Mouse (Mus musculus): ENCODE results near the gene Ubxn10. TPM values are rescaled to one million over a fixed set of nuclear protein-coding genes. Genes with fewer than 3 reads are reported as not detected.
A peak's percentile ranks its signal among the peaks of the same experiment; 100 is the strongest.

Gene Ubxn10
- polyA plus RNA-seq, 1 experiment from 2014 or later: 1.6 TPM

DNA sequence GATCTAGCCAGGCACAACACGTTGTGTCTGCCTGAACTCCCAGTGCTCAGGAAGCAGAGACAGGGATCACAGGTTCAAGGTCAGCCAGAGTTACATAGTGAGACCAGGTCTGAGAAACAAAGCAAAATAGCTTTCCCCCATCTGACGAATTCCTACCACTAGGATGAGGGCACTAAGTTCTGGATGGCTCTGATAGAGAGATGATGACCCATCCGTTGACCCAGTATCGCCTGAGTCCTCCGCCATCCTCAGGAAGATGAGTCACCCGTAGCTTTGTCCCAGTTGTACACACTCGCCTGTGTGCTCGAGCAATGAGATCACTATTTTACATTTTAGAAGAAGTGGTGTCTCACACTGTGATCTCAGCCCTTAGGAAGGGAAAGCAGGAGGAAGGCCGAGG is 25.3 kb upstream of the Ubxn10 start:
- H3K27ac ChIP-seq (ENCODE audit: low read depth, low read length): no peak overlapping the region
- no peaks in the 10 kb centered on the region for H3K36me3 ChIP-seq (ENCODE audit: control insufficient read depth, insufficient read depth, low read length)
- DNase-seq (ENCODE audit: low spot score) (no peak), ATAC-seq (replicated peaks; ENCODE audit: low FRiP score) (no peak)
- H3K27me3 ChIP-seq (ENCODE audit: control insufficient read depth, insufficient read depth, low read length): no peaks in the 10 kb centered on the region
- 76% methylated on average over 9 of the region's 9 CpGs for WGBS
- H3K4me1 ChIP-seq (replicated peaks; ENCODE audit: control insufficient read depth, insufficient read depth, low read length): no peaks in the 10 kb centered on the region
- H3K4me3 ChIP-seq (ENCODE audit: low read depth, low read length): no peak overlapping the region
- no peak overlapping the region for H3K9ac ChIP-seq (ENCODE audit: low read length)
- no peak overlapping the region for H3K4me2 ChIP-seq (ENCODE audit: low read depth, low read length, severe bottlenecking)
- H3K9me3 ChIP-seq (ENCODE audit: control insufficient read depth, low read length): no peaks in the 10 kb centered on the region

DNA sequence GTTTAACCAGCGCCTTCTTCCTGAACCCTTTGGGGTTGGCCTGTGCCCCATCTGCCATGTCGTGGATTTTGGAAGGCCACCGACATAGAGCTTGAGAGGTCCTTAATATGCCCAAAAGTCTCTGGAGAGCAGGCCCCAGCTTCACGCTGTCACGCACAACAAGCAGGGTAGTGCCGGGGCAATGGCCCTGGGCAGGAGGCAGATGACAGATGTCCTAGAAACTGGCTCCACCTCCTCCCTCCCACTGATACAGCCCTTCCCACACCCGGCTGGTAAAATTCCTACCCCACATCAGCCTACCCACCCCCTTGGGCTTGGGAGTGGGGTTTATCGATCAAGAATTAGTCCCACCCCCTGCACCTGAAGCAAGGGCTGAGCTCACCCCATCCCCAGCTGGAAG is 20.4 kb upstream of the Ubxn10 start, which contains the start of gene Pla2g2f:
Pla2g2f (minus strand) TSS at position 211 of the 400 bp plus-strand sequence.
- Histone ChIP-seq H3K9me3 (ENCODE audit: control insufficient read depth, low read length) (no peaks in the 10 kb centered on the region), H3K9ac (ENCODE audit: low read length) (no peak within 1 kb of the TSS), H3K4me2 (ENCODE audit: low read depth, low read length, severe bottlenecking) (no peak within 1 kb of the TSS), H3K4me1 (replicated peaks; ENCODE audit: control insufficient read depth, insufficient read depth, low read length) (no peaks in the 10 kb centered on the region), H3K27ac (ENCODE audit: low read depth, low read length) (no peak within 1 kb of the TSS), H3K36me3 (ENCODE audit: control insufficient read depth, insufficient read depth, low read length) (no peaks in the 10 kb centered on the region), H3K27me3 (ENCODE audit: control insufficient read depth, insufficient read depth, low read length) (no peaks in the 10 kb centered on the region), H3K4me3 (ENCODE audit: low read depth, low read length) (no peak within 1 kb of the TSS)
- no peak for ATAC-seq (replicated peaks; ENCODE audit: low FRiP score)
- WGBS: 75% methylated on average over 8 of the region's 8 CpGs
- DNase-seq (ENCODE audit: low spot score): no peak

DNA sequence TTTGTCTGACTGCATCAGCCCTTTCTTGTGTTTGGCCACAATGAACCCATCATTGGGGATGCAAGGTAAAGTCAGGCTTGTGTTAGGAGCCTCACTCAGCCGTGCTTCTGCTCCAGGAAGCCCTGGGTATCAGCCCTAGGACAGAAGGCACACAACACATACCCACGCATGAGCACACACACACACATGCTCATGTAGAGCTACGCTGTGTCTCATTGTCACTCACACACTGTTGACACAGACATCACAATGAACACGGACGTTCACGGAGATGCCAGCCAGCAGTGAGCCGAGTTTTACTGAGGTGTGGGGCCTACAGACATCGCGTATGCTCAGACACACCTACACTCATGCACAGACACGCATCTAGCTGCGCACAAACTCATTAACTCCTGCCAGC is 19.0 kb upstream of the Ubxn10 start:
- 85% methylated on average over 11 of the region's 11 CpGs for WGBS
- no peak for DNase-seq (ENCODE audit: low spot score)

DNA sequence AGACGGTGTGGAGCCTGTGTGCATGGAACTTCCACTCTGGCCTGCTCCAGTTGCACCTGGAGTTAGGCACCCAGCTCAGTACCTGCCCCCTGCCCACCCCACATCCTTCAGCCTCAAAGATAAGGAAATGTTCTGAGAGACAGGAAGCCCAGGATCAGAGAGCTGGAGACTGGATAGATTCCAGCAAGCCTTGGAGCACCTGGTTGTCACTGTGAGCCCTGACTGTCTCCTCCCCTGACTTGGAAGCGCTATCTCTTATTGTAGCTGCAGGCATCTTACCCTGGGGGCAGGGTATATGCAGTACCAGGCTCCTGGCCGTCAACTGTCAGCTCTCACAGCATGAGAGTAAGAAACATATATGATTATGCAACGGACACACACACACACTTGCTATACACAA is 18.5 kb upstream of the Ubxn10 start:
- DNase-seq (ENCODE audit: low spot score): no peak
- Histone ChIP-seq H3K27ac (ENCODE audit: low read depth, low read length) (no peak overlapping the region), H3K4me2 (ENCODE audit: low read depth, low read length, severe bottlenecking) (no peak overlapping the region)

More for the DNA sequence above, 19.0 kb upstream of the Ubxn10 start:
- no peak for ATAC-seq (replicated peaks; ENCODE audit: low FRiP score)
- Histone ChIP-seq H3K4me3 (ENCODE audit: low read depth, low read length) (no peak overlapping the region), H3K4me2 (ENCODE audit: low read depth, low read length, severe bottlenecking) (no peak overlapping the region), H3K27ac (ENCODE audit: low read depth, low read length) (no peak overlapping the region), H3K9ac (ENCODE audit: low read length) (no peak overlapping the region), H3K36me3 (ENCODE audit: control insufficient read depth, insufficient read depth, low read length) (no peaks in the 10 kb centered on the region), H3K4me1 (replicated peaks; ENCODE audit: control insufficient read depth, insufficient read depth, low read length) (no peaks in the 10 kb centered on the region), H3K27me3 (ENCODE audit: control insufficient read depth, insufficient read depth, low read length) (no peaks in the 10 kb centered on the region), H3K9me3 (ENCODE audit: control insufficient read depth, low read length) (no peaks in the 10 kb centered on the region)

GRCm38 (mm10) chr4:138754432-138754831 is 17.5 kb upstream of the Ubxn10 start:
- Histone ChIP-seq H3K27me3 (ENCODE audit: control insufficient read depth, insufficient read depth, low read length) (no peaks in the 10 kb centered on the region), H3K4me1 (replicated peaks; ENCODE audit: control insufficient read depth, insufficient read depth, low read length) (no peaks in the 10 kb centered on the region), H3K36me3 (ENCODE audit: control insufficient read depth, insufficient read depth, low read length) (no peaks in the 10 kb centered on the region), H3K9me3 (ENCODE audit: control insufficient read depth, low read length) (no peaks in the 10 kb centered on the region), H3K4me3 (ENCODE audit: low read depth, low read length) (no peak overlapping the region), H3K27ac (ENCODE audit: low read depth, low read length) (no peak overlapping the region), H3K4me2 (ENCODE audit: low read depth, low read length, severe bottlenecking) (no peak overlapping the region), H3K9ac (ENCODE audit: low read length) (no peak overlapping the region)
- no peak for ATAC-seq (replicated peaks; ENCODE audit: low FRiP score)
- no peak for DNase-seq (ENCODE audit: low spot score)
- 88% methylated on average over 9 of the region's 9 CpGs for WGBS

More for the DNA sequence above, 18.5 kb upstream of the Ubxn10 start:
- Histone ChIP-seq H3K36me3 (ENCODE audit: control insufficient read depth, insufficient read depth, low read length) (no peaks in the 10 kb centered on the region), H3K9me3 (ENCODE audit: control insufficient read depth, low read length) (no peaks in the 10 kb centered on the region), H3K4me3 (ENCODE audit: low read depth, low read length) (no peak overlapping the region), H3K27me3 (ENCODE audit: control insufficient read depth, insufficient read depth, low read length) (no peaks in the 10 kb centered on the region), H3K9ac (ENCODE audit: low read length) (no peak overlapping the region), H3K4me1 (replicated peaks; ENCODE audit: control insufficient read depth, insufficient read depth, low read length) (no peaks in the 10 kb centered on the region)
- no peak for ATAC-seq (replicated peaks; ENCODE audit: low FRiP score)
- 70% methylated on average over 4 of the region's 4 CpGs for WGBS

GRCm38 (mm10) chr4:138753608-138754007 is 16.6 kb upstream of the Ubxn10 start:
- ATAC-seq (replicated peaks; ENCODE audit: low FRiP score): no peak
- Histone ChIP-seq H3K4me2 (ENCODE audit: low read depth, low read length, severe bottlenecking) (no peak overlapping the region), H3K36me3 (ENCODE audit: control insufficient read depth, insufficient read depth, low read length) (no peaks in the 10 kb centered on the region), H3K4me3 (ENCODE audit: low read depth, low read length) (no peak overlapping the region), H3K27ac (ENCODE audit: low read depth, low read length) (no peak overlapping the region), H3K27me3 (ENCODE audit: control insufficient read depth, insufficient read depth, low read length) (no peaks in the 10 kb centered on the region), H3K9ac (ENCODE audit: low read length) (no peak overlapping the region), H3K4me1 (replicated peaks; ENCODE audit: control insufficient read depth, insufficient read depth, low read length) (no peaks in the 10 kb centered on the region), H3K9me3 (ENCODE audit: control insufficient read depth, low read length) (no peaks in the 10 kb centered on the region)
- DNase-seq (ENCODE audit: low spot score): no peak
- WGBS: 80% methylated on average over 3 of the region's 3 CpGs

GRCm38 (mm10) chr4:138752603-138753002 is 15.6 kb upstream of the Ubxn10 start:
- Histone ChIP-seq H3K4me2 (ENCODE audit: low read depth, low read length, severe bottlenecking) (no peak overlapping the region), H3K9ac (ENCODE audit: low read length) (no peak overlapping the region), H3K4me1 (replicated peaks; ENCODE audit: control insufficient read depth, insufficient read depth, low read length) (no peaks in the 10 kb centered on the region), H3K36me3 (ENCODE audit: control insufficient read depth, insufficient read depth, low read length) (no peaks in the 10 kb centered on the region), H3K4me3 (ENCODE audit: low read depth, low read length) (no peak overlapping the region), H3K9me3 (ENCODE audit: control insufficient read depth, low read length) (no peaks in the 10 kb centered on the region), H3K27me3 (ENCODE audit: control insufficient read depth, insufficient read depth, low read length) (no peaks in the 10 kb centered on the region), H3K27ac (ENCODE audit: low read depth, low read length) (no peak overlapping the region)
- 86% methylated on average over 6 of the region's 6 CpGs for WGBS
- DNase-seq (ENCODE audit: low spot score) (no peak), ATAC-seq (replicated peaks; ENCODE audit: low FRiP score) (no peak)

DNA sequence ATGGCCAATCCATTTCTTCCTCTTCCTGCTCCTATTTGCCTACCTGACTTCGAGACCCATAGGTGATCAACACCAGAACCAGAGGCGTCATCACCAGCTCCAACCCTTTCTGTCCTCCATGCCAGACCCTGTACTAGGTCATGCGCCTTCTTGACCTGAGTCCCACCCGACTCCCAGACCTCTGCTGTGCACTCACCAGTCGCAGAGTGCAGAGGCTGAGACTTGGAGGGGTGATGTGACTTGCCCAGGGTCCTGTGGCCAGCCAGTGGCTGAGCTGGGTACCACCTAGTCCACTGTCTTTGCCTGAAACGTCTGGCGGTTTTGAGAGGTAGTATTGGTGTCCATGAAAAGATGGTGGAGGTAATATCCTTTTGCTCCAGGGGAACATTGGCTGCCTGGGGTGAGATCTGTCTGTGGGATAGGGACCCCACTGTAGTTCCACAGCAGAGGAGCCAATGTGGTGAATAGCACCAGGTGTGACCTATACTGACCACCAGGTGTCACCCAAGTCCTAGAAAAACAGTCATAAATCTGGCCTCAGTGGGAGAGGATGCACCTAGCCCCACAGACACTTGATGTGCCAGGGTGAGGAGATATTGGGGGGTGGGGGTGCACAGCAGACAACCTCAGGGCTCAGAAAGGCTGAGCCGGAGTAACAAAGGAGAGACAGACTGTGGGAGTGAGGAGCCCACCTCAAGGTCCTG is 11.6 kb upstream of the Ubxn10 start:
- Histone ChIP-seq H3K27me3 (ENCODE audit: control insufficient read depth, insufficient read depth, low read length) (no peaks in the 10 kb centered on the region), H3K4me1 (replicated peaks; ENCODE audit: control insufficient read depth, insufficient read depth, low read length) (no peaks in the 10 kb centered on the region), H3K4me2 (ENCODE audit: low read depth, low read length, severe bottlenecking) (no peak overlapping the region), H3K27ac (ENCODE audit: low read depth, low read length) (no peak overlapping the region), H3K36me3 (ENCODE audit: control insufficient read depth, insufficient read depth, low read length) (no peaks in the 10 kb centered on the region), H3K9me3 (ENCODE audit: control insufficient read depth, low read length) (no peaks in the 10 kb centered on the region), H3K4me3 (ENCODE audit: low read depth, low read length) (no peak overlapping the region), H3K9ac (ENCODE audit: low read length) (no peak overlapping the region)
- no peak for DNase-seq (ENCODE audit: low spot score)
- ATAC-seq (replicated peaks; ENCODE audit: low FRiP score): 0 out of 2 replicates have a peak, but pooled peaks have one; percentile 36
- WGBS: 51% methylated on average over 8 of the region's 8 CpGs

DNA sequence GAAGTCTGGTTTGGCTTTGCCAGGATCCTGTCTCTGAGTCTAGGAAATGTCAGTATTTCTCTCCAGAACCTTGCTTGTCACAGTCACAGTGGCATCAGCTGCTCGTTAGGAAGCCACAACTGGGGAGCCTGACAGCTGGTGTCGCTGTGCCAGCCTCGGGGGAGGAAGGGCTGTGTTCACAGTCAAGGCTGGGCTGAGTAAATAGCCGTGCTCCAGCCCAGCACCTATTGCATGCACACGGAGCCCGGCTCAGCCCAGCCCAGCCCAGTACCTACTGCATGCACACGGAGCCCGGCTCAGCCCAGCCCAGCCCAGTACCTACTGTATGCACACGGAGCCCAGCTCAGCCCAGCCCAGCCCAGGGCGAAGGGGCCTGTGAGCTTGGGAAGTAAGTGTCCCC is 10.9 kb upstream of the Ubxn10 start:
- no peaks in the 10 kb centered on the region for H3K9me3 ChIP-seq (ENCODE audit: control insufficient read depth, low read length)
- H3K36me3 ChIP-seq (ENCODE audit: control insufficient read depth, insufficient read depth, low read length): no peaks in the 10 kb centered on the region
- peak; percentile 56 for DNase-seq (ENCODE audit: low spot score)
- no peak; the same call in 1 of the 2 replicates for ATAC-seq (replicated peaks; ENCODE audit: low FRiP score)
- 77% methylated on average over 10 of the region's 10 CpGs for WGBS
- no peak overlapping the region for H3K4me2 ChIP-seq (ENCODE audit: low read depth, low read length, severe bottlenecking)
- no peaks in the 10 kb centered on the region for H3K27me3 ChIP-seq (ENCODE audit: control insufficient read depth, insufficient read depth, low read length)
- no peaks in the 10 kb centered on the region for H3K4me1 ChIP-seq (replicated peaks; ENCODE audit: control insufficient read depth, insufficient read depth, low read length)
- no peak overlapping the region for H3K4me3 ChIP-seq (ENCODE audit: low read depth, low read length)
- no peak overlapping the region for H3K9ac ChIP-seq (ENCODE audit: low read length)
- H3K27ac ChIP-seq (ENCODE audit: low read depth, low read length): no peak overlapping the region

Measured in forebrain, embryonic 11.5 days (tissue).